Mouse (Mus musculus): ENCODE data around the gene P2ry14.
"Not testable (repeated sequence)": the region's sequence is repeated elsewhere in the genome, so short reads cannot be mapped to it uniquely, and the experiment has no call there.

Gene P2ry14

DNA sequence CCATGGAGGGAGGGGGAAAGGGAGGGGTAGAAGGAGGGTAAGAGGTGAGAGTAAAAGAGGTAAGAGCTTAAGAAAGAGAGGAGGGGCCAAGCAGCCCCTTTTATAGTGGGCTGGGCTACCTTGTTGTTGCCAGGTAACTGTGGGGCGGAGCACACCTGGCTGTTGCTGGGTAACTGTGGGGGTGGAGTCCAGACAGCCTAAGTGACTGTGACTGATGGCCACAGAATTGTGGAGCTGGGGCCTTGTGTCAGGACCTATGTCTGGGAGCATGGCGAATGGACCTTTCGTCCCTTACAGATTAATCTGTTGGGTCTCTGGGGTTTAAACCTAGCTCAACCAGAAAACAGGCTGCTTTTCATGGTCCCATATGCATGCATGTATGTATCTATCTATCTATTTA lies 43.6 kb downstream of the P2ry14 start:
- DNase-seq (ENCODE audit: low read depth, low spot score), result not testable (repeated sequence)

DNA sequence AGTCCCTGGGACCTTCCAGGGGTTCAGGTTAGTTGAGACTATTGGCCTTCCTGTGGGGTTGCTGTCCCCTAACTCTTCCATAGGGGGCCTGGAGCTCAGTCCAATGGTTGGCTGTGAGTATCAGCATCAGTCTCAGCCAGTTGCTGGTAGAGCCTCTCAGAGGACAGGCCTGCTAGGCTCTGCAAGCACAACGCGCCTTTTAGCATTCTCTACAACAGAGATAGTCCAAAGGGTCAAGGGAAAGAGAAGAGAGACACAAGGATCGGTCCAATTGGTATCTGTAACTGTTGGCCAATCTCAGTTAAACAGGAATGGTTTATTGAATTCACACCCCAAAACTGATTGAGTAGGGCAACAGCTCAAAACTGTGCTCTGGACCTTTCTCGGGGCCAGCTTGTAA lies 46.0 kb downstream of the P2ry14 start:
- no peak for DNase-seq (ENCODE audit: low read depth, low spot score)

DNA sequence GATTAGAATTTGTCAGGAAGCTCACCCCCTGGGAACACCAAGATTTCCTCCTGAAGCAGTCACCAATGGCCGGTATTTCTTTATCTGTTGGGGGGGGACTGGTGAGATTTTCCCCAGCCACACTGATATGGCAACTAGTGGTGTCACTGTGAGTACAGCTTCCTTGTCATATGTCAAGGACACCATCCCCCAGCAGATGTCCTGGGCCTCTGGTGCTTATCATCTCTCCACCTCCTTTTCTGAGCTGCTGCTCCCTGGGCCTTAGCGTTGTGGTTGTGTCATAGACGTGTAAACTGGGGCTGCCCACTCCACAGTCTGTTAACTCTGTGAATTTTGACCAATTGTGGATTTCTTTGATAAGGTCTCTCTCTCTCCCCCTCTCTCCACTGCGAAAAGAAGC lies 49.0 kb downstream of the P2ry14 start:
- DNase-seq (ENCODE audit: low read depth, low spot score), result no peak

DNA sequence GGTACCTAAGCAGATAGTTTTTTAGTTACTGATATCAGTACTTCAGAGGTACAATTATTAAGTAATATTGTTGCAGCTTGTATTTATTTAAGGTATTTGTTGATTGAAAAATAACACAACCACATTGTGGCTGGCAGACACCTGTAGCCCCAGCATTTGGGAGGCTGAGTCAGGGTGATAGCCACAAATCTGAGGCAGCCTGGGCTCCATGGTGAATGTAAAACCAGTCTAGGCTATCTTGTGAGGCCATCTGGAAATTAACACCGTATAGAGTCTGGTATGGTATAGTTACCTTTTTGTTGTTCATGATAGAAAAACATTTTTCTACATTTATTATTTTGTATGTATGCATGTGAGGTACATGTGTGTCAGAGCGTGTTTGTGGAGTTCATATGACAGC lies 51.3 kb downstream of the P2ry14 start:
- no peak for DNase-seq (ENCODE audit: low read depth, low spot score)

DNA sequence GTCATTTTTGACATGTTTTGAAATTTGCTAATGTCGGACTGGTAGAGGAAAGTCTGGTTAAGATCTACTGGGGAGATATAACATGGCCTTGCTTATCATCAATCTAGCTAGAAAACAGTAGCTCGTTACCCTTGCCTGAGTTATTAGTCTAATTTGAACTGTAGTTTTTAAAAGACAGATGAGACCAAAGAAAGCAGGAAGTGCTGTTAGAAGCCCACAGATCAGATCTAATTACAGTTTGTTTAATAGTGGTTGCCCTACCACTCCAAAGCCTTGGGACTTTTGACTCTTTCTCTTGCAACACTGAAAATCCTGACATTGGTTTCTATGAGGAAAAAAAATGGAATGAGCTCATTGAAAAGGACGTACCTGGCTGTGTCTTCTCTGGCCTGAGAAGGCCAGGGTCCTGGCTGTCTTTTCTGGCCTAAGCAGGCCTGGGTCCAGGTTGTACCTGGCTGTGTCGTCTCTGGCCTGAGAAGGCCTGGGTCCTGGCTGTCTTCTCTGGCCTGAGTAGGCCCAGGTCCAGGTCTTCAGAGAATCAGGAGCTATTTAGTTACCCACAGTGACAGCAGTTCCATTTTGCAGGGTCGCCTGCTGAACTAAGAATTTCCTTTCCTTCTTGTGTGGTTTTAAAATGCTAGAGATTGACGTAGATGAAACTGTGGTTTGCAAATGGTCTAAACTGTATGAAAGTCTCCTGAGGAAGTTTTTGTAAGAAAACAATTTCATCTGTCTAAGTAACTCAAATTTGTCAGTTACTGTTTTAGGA lies 52.0 kb downstream of the P2ry14 start, which contains the start of gene Gpr171:
TSS of gene Gpr171 (minus strand) at position 604 of the 769 bp plus-strand sequence.
- DNase-seq (ENCODE audit: low read depth, low spot score), result no peak

DNA sequence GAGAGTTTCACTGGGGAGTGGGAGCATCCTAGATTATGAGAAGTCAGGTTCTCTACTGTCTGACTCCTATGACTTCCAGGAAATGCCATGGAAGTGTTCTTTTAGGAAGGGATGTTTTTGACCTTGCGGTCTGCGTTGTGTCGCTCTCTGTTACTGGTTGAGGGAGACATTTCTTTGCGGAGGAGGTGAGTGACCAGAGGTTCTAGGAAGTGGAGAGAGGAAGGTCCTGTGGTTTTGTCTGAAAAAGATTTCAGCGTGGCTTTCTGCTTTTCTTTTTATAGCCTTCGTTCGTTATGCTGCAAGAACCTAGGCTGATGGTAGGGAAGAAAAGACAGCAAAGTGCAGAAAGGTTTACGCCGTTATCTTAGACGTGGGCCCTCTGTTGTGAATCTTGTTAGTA lies 54.9 kb downstream of the P2ry14 start:
- no peak for DNase-seq (ENCODE audit: low read depth, low spot score)

DNA sequence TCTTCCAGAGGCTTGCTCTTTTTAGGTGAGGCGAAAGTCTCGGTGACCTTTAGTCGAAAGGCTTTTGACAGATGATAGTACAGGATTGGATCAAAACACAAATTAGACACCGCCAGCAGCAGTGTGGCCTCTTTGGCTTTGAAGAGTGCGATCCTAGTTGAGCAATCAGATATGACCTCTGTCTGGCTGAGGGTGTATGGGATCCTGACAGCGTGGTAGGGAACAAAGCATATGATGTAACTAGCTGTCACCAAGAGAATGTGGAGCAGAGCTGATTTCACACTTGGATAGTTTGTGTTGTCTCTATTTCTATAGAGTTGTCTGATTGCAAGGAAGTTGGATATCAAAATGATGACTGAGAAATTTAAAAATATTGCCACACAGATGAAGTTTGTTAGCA lies 56.0 kb downstream of the P2ry14 start:
- DNase-seq (ENCODE audit: low read depth, low spot score), result no peak

DNA sequence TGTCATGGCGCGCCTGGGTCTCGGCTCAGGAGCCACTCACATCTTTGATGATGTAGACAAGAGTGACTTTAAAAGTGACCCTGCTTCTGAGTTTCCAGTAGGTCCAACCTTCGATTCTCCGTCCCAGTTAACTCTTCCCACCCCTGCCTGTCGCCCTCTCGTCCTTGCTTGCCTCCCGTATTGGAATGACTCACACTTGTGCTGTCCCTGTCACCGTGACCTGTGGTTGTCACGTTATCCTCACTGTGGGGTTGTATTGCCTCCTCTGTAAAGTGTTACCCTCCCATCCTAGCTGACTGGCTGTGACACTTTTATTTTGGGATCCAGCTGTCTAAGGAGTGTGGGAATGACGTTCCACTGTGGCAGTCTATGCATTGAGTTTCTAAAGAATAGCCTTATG lies 60.7 kb downstream of the P2ry14 start:
- DNase-seq (ENCODE audit: low read depth, low spot score), result no peak

DNA sequence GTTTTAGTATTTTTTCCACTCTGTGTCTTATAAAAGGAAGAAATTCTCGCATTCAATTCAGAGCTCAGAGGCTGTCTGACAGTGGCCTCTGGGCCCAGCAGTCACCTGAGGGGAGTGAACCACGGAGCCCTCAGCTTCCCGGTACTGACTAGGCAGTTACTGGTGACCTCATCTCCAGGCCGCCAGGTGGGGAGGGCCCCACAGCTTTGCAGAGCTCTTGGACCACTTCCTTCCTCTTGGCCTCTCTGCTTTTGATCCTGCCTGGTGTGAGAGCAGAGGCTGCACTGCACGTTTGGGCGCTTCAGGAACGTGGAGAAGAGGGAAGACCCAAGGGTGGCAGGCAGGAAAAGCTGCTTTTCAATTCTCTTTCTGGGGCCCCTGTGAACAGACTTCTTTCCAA lies 72.5 kb downstream of the P2ry14 start:
- no peak for DNase-seq (ENCODE audit: low read depth, low spot score)

DNA sequence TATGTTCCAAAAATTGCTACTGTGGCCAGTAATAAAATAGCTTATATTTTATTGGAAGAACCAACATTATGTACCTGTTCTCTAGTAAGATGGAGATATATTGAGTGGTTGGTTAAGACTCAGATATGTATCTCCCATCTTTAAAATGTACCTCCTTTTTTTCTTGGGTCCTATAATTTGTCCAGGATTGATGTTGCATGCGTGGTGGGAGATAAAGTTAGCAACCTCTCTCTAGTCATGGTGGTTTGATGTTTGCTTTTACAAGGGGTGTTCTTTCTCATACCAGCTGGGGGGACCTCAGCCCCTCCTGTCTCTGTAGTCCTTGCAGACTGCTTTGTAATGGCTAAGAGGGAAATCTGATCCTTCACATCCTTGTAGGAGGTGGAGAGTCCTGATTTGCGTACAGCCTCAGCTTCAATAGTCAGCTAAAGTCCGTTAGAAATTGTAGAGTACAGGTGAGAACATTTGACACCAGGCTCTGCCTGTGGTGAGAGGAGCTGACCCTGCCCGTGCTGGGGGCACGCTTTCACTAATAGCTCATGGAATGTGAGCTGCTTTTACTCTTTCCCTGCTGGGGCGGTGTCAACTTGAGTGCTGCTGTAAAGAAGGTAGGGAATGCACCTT lies 73.0 kb downstream of the P2ry14 start:
- no peak for DNase-seq (ENCODE audit: low read depth, low spot score)

DNA sequence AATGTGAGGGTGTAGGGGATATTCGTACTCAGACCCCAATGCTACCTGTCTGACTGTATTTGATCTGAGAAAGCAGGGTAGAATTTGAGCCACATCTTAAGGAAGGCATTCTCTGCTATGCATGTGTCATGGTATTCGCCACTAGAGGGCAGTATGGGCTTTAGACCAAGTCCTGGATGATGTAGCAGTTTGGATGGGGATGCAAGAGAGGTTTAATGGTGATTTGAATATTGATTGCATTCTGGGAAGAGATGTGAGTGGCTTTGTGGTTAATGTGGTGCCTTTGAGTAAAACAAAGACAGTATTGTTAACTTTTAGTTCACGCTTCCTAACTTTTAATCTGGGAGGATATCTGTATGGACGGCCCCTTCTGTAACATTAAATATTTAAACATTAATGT lies 74.1 kb downstream of the P2ry14 start:
- DNase-seq (ENCODE audit: low read depth, low spot score), result peak; percentile 63

DNA sequence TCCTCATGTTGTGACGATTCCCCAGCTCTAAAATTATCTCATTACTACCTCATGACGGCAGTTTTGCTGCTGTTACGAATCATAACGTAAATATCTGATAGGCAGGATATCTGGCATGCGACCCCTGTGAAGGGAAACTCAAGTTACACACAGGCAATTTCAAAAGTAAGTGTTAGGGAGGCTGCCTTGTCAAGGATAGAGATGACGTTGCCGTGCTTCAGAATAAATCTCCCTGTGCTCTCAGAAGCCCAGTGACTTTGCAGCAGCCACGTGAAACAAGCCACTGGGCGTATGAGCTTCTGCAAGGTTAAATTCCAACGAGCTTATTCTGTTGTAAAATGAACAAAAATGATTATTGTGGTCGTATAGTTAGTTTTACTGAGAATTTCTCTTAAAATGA lies 74.8 kb downstream of the P2ry14 start:
- no peak for DNase-seq (ENCODE audit: low read depth, low spot score)

DNA sequence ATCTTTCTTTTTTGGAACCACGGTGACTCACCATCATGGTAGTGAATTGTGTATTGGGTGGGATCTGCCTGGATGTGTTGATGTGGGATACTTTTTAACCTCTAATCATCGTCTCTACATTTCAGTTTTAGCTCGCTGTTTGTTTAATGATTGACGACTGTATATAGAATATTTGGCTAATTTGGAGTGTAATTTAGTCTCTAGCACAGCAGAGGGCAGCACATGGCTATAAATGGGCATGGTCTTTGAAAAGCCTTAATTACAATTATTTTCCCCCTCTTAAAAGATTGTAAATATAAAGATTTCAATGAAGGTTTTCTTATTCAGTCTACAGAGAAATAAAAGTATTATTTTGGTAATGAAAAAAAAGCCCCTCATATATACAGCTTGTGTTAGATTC lies 76.1 kb downstream of the P2ry14 start:
- no peak for DNase-seq (ENCODE audit: low read depth, low spot score)

DNA sequence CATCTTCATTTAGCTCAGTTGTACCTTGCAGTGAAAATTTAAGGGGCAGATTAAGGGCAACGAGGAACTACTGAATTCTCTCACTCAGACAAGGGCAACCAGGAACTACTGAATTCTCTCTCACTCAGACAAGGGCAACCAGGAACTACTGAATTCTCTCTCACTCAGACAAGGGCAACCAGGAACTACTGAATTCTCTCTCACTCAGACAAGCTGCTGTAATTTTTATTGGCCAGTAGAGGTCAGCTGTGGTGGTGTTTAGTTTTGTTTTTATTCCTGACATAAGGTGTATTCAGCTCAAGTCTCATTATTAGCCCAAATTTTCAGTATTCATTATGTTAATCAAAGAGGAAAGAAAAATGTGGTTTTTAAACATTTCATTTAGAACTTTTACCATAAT lies 84.3 kb downstream of the P2ry14 start:
- not testable (repeated sequence) for DNase-seq (ENCODE audit: low read depth, low spot score)

DNA sequence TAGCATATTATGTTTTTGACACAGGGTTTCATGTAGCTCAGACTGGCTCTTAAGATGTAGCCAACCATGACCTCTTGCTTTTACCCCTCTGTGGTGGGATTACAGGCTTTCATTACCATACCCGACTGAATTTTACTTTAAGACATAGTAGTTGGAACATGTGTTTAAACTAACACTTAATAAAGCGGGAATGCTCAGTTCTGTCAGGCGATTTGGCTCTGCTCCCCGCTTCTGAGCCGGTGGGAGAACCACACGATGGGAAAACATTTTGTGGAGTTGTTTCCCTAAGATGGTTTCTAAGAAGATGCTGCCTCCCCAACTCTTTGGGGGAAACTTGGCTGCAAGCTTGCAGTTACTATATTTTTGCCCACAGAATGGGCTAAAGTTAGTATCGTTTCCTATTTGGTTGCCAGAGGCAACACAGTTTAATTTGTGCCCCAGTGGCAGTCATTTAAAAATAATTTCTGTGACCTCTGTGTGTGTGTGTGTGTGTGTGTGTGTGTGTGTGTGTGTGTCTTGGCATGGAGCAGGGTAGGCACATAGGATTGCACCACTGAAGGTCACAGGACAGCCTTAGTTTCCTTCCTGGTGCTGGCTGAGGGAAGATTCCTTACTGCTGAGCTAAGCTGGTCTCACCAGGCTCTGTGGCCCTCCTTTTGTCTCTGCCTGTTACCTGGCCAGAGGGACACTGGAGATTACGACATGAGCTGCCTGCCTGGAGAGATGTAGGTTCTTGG lies 86.7 kb downstream of the P2ry14 start:
- DNase-seq (ENCODE audit: low read depth, low spot score), result no peak

DNA sequence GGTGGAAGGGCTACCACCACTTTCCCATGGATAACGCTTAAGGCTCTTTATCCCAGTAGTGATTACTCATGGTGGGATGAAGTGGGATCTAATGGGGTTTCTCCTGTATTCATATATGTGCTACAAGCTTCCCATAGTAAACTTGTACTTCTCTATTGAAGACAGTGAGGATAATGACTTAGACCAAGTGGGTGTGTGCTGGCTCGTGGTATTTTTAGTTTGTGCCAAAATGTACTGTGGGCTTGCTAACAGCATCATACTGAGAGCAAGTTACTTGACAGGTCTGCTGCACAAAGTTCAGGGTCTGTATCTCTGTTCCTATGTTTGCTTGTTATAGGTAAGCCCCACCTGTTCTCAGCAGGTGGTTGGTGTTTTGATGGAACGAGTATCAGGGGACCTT lies 87.5 kb downstream of the P2ry14 start:
- DNase-seq (ENCODE audit: low read depth, low spot score), result no peak

Data from embryo, embryonic 11.5 days (tissue).